Mouse (Mus musculus) left cerebral cortex, postnatal 36 days (tissue): ENCODE measurements around the gene Dlgap4. TPM values are rescaled to one million over a fixed set of nuclear protein-coding genes. Genes with fewer than 3 reads are reported as not detected.
"Not testable (repeated sequence)": the region's sequence is repeated elsewhere in the genome, so short reads cannot be mapped to it uniquely, and the experiment has no call there.

Experiments used
- DNase-seq, 2 experiments: peaks; one replicate each; pipeline ENCODE4 v3.0.0; 2021 to 2022; ENCODE audit warnings: low spot score in 2 of 2, mixed read lengths in 1 of 2
- intact Hi-C: fragments of 180-260 bp; cut with DNase I; formaldehyde crosslinking; loops from one replicate; pipeline ENCODE4 v1.15.1; 2025
- total RNA-seq, 2 experiments: library from RNA; stranded (reverse); gene quantifications; 2 replicates each; pipeline ENCODE4 v1.2.3; 2021

Gene Dlgap4
- total RNA-seq, 2 experiments from 2014 or later: 224 to 241 TPM

DNA sequence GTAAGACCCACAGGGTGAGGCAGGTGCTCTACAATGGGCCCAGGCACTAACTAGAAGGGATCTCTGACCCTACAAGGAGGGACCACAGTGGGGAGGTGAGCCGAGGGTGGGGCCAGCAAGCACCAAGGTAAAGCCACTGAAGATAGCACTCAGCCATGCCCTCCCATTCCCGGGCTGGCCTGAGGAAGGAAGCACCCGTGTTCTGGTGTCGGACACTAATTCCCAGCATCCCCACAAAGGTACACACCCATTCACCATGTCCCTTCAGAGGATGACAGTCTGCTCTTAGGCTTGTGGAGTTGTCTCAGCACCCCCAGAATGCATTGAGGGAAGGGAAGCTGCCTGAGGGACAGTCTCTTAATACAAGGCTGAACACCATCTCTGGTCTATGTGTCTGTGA is 167.8 kb downstream of the Dlgap4 start:
- DNase-seq: no peak
- intact Hi-C loops: no loop called here

GRCm38 (mm10) chr2:156781836-156782480 is 168.5 kb downstream of the Dlgap4 start:
- DNase-seq: no peak
- intact Hi-C loops: no loop called here

DNA sequence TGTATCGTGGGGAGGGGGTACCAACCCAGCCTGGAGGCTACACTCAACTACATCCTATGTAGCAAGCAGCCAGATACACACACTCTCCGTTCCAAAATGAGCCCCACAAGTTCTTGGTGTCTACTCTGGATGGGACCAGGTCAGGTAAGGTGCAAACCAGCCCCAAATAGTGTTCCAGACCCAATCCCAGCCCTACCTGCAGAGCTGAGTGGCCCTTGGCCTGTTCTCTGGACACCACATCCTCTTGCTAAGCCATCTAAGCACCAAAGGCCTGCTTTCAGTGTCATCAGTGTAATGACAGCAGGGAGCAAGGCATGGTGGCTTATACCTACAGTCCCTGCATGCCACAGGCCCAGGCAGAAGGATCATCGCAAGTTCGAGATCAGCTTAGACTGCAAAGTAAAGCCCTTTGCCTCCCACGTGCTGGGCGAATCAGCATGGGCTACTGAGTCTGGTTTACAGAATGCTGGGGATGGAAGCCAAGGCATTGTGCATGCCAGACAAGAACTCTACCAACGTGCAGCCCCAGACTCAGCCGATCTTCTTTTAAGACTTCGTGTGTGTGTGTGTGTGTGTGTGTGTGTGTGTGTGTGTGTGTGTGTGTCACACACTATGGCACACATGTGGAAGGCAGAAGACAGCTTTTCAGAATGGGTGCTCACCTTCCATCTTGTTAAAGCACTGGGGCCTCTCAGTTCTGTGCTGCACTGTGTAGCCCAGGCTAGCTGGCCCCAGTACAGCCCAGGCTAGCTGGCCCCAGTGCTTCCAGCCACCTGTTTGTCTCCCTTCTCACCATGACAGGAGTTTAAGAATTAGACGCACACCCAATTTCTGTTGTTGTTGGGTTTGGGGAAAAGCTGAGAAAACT is 169.2 kb downstream of the Dlgap4 start:
- DNase-seq: no peak
- intact Hi-C loops: no loop called here

DNA sequence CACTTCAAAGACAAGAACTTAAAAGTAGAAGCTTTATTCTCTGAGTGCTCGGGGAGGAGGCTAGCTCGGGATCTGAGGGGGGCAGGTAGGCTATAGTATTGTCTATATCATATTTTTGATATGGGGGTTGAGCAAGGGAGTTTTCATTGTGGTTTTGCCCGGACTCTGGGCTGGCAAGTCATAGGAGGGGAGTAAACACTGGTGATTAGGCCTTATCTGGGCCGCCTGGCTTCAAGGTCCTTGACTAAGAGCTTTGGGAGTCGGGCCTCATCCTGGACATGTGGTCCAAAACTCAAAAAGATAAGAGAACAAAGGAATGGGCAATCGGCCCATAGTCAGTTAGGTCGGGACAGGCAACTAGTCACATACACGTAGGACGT is 169.8 kb downstream of the Dlgap4 start:
- intact Hi-C loops: no loop called here

DNA sequence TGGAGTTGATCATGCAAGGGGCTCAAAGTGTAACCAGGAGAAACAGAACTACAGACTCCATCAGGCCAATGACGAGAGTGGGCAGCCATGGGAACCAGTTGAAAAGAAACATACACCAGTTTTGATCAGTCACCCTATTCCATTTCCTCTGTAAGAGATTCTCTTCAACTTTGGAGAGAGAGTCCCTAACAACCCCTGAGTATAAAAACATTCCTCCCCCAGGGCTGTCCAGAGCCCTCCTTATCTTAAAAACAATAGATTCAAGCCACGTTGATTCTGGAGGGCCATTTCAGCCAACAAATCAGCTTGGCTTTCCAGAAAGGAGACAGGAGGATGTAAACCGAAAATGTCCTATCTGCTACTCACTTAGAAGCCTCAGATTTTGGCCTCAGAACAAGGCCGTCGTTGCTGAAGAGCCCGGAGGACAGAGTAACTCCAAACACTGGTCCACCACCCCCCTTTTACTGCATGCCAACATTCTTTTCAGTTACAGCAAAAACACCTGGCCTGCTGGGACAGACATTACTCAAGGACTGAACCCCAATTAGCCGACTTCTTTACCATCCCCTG is 170.6 kb downstream of the Dlgap4 start:
- intact Hi-C loops: no loop called here

More for the DNA sequence above, 169.8 kb downstream of the Dlgap4 start:
- DNase-seq: no peak

DNA sequence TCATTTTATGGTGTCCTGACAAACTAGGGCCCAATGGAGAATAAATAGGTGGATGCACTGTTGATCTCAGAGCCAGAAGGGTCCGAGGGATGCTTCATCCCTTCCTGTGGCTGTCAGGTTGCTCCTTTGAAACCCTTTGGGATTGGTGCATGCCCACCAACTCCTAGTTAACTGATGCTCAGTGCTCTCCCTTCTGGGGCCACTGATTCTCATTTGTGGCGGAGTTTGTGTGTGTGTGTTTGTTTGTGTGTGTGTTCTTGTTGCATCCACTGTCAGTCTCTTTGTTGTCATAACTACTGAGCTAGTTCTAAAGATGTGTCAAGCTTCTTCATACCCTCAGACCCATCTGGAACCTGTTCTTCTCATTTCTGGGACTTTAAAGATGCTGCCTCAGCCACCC is 171.4 kb downstream of the Dlgap4 start:
- DNase-seq: no peak

More for the DNA sequence above, 170.6 kb downstream of the Dlgap4 start:
- no peak for DNase-seq

GRCm38 (mm10) chr2:156786369-156786768 is 172.9 kb downstream of the Dlgap4 start:
- intact Hi-C loops, DNase-seq: not testable (repeated sequence)

More for the DNA sequence above, 171.4 kb downstream of the Dlgap4 start:
- intact Hi-C loops: no loop called here

GRCm38 (mm10) chr2:156787090-156787775 is 173.7 kb downstream of the Dlgap4 start:
- DNase-seq: no peak
- intact Hi-C loops: no loop called here

DNA sequence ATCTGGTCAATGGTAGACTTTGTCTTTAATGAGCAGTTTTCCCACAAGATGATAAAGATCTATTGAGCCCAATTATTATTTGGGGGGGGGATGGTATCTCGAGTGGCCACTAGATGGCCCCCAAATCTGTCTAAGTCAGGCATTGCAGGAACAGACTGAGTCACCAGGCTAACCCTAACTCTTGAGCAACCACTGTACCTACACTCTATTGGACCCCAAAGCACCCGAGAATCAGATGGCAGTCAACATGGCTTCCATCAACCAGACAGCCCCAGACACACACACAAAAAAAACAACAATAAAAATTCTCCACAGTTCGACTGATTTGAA is 174.2 kb downstream of the Dlgap4 start:
- DNase-seq: no peak
- intact Hi-C loops: no loop called here

- DNase-seq: no peak
- intact Hi-C loops: no loop called here
Measured at GRCm38 (mm10) chr2:156788836-156789235, 175.3 kb downstream of the Dlgap4 start.

GRCm38 (mm10) chr2:156798516-156798915 is 185.0 kb downstream of the Dlgap4 start:
- intact Hi-C loops: no loop called here
- no peak for DNase-seq

- DNase-seq: no peak
- intact Hi-C loops: no loop called here
Measured at GRCm38 (mm10) chr2:156801045-156801444, 187.5 kb downstream of the Dlgap4 start.

DNA sequence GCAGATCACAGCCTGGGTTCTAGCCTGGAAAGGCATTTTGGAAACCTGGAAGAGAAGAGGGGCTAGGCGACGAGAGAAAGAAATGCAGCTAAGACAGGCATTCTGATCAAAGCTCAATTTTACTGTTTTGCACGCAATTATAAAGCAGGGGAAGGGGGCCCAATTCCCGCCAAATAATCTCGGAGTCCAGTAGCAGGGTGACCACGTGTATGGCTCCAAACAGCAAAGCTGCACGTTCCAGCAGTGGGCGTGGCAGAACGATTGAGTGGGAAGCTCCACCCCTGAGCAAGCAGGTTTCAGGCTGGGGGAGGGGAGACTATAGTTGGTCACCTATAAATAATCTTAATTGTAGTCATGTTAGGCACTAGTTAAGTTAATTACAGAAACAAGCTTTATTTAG is 188.6 kb downstream of the Dlgap4 start:
- DNase-seq, intact Hi-C loops: not testable (repeated sequence)

- no peak for DNase-seq
- intact Hi-C loops: no loop called here
Measured at GRCm38 (mm10) chr2:156803698-156804372, 190.3 kb downstream of the Dlgap4 start.

DNA sequence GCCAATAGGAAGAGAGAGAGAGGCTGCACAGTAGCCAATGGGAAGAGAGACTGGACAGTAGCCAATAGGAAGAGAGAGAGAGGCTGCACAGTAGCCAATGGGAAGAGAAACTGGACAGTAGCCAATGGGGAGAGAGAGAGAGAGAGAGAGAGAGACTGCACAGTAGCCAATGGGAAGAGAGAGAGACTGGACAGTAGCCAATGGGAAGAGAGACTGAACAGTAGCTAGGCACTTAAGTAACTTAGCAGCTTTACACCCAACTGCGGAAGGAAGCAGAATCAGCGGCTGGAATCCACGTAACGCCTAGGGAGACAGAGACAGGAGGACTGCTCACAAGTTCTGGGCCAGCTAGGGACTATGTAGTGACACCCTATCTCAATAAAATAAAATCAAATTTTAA is 191.1 kb downstream of the Dlgap4 start:
- intact Hi-C loops: no loop called here
- DNase-seq: no peak

GRCm38 (mm10) chr2:156806886-156807285 is 193.4 kb downstream of the Dlgap4 start:
- intact Hi-C loops: loop anchor here (5.0 kb wide), 1 partner anchor 50 kb away; the partner anchor contains the start of gene 4930518I15Rik
- DNase-seq: no peak

- intact Hi-C loops: loop anchor here (2.0 to 5.0 kb wide), 2 partner anchors 48 to 187 kb away; partner anchors contain the start of gene 4930518I15Rik
- peak; percentile 25 to 34 for DNase-seq
Measured at GRCm38 (mm10) chr2:156809579-156809978, 196.1 kb downstream of the Dlgap4 start.

DNA sequence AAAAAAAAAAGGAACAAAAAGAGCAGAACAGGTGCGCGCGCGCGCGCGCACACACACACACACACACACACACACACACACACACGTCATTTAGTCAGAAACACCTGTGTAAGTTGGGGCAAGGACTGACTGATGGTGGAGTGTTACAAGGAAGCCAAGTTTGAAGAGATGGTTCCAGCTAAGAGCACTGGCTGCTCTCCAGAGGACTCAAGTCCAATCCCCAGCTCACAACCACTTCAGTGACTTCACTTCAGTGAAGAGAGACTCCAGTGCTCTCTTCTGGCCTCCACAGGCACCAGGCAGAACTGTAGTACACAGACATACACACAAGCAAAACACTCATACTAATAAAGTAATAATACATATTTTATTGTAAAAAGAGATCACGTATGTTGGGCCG is 197.2 kb downstream of the Dlgap4 start:
- intact Hi-C loops: no loop called here
- no peak for DNase-seq

DNA sequence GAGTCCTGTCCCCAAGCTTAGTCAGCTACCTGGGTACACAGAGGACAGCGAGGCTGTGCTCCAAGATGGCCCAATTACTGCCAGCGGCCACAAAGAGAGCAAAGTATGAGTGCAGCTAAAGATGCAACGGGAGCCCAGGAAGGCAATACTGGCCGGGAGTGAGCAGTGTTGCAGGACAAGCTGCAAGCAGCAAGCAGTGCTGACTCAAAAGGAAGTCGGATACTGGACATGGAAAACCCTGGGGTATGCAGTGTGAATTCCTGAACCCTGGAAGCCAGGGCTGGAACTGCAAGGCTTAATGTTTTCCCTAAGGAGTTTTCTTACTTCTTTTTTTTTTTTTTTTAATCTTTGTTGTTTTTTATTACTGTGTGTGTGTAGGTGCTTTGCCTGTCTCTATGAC is 198.1 kb downstream of the Dlgap4 start:
- intact Hi-C loops: no loop called here
- no peak for DNase-seq
